Mouse (Mus musculus) forebrain, embryonic 13.5 days (tissue): Measurements from ENCODE around the gene Ankub1. TPM values are rescaled to one million over a fixed set of nuclear protein-coding genes. Genes with fewer than 3 reads are reported as not detected.

ENCODE experiments used
- ATAC-seq: fragments of 200-750 bp; cut with Nextera tagmentation; 2 replicates; pipeline ENCODE4 v1.8.0; 2017
- H3K27ac ChIP-seq: fragments of 300-500 bp; sonication (generic); 2 replicates; pipeline ENCODE4 v1.5.1; 2015; ENCODE audit warnings: inconsistent platforms, mild to moderate bottlenecking, moderate library complexity
- H3K27me3 ChIP-seq: fragments of 300-500 bp; sonication (generic); 2 replicates; pipeline ENCODE4 v1.6.1; 2015; ENCODE audit warnings: mild to moderate bottlenecking, inconsistent platforms
- H3K36me3 ChIP-seq: fragments of 300-500 bp; sonication (generic); 2 replicates; pipeline ENCODE4 v1.6.1; 2015; ENCODE audit warnings: mild to moderate bottlenecking, inconsistent platforms; ENCODE audit not compliant: poor library complexity, severe bottlenecking
- H3K4me1 ChIP-seq: fragments of 300-500 bp; sonication (generic); 2 replicates; pipeline ENCODE4 v1.6.1; 2015; ENCODE audit warnings: inconsistent platforms
- H3K4me2 ChIP-seq: fragments of 300-500 bp; sonication (generic); 2 replicates; pipeline ENCODE4 v1.6.1; 2015; ENCODE audit warnings: inconsistent platforms, mild to moderate bottlenecking, moderate library complexity
- H3K4me3 ChIP-seq: fragments of 300-500 bp; sonication (generic); 2 replicates; pipeline ENCODE4 v1.5.1; 2015; ENCODE audit warnings: mild to moderate bottlenecking, inconsistent platforms
- H3K9ac ChIP-seq: fragments of 300-500 bp; sonication (generic); 2 replicates; pipeline ENCODE4 v1.6.1; 2015; ENCODE audit warnings: mild to moderate bottlenecking, inconsistent platforms
- H3K9me3 ChIP-seq: fragments of 300-500 bp; sonication (generic); replicated peaks from 2 replicates; pipeline ENCODE4 v1.6.1; 2016; ENCODE audit warnings: inconsistent platforms
- WGBS: fragments of 180-500 bp; shearing (Covaris S2); methylation state at CpG from one replicate; pipeline ENCODE4 v1.1.7; 2015; 5-methylcytosine and 5-hydroxymethylcytosine counted together
- microRNA-seq: library from miRNA; unstranded; fragments of <30 nt; microRNA quantifications from one replicate; pipeline ENCODE4, GENCODE M21; 2016
- polyA plus RNA-seq: library from polyadenylated mRNA; unstranded; fragments of >200 nt; fragmentation: Nextera tagmentation; extraction: Ambion mirVana; gene quantifications from 2 replicates; pipeline ENCODE4 v1.2.1, GENCODE M21; 2015

The Ankub1 gene
- polyA plus RNA-seq, 1 experiment from 2014 or later: 0.08 TPM

- Histone ChIP-seq H3K36me3 (no peaks in the 10 kb centered on the region), H3K9ac (no peak overlapping the region), H3K27ac (no peak overlapping the region), H3K4me3 (no peak overlapping the region), H3K9me3 (no peaks in the 10 kb centered on the region), H3K4me2 (no peak overlapping the region), H3K4me1 (peaks cover 5% of the 10 kb centered on the region; the same call in 1 of the 2 replicates), H3K27me3 (no peaks in the 10 kb centered on the region)
- no peak for ATAC-seq
- 89% methylated on average over 11 of the region's 11 CpGs for WGBS
These were observed 65.6 kb downstream of the Ankub1 start for GRCm38 (mm10) chr3:57626954-57627513.

GRCm38 (mm10) chr3:57625275-57625997 is 67.2 kb downstream of the Ankub1 start:
- H3K9me3 ChIP-seq: no peaks in the 10 kb centered on the region
- H3K9ac ChIP-seq: peak overlapping the region; percentile 36; the same call in 1 of the 2 replicates
- WGBS: 4% methylated on average over 21 of the region's 21 CpGs
- H3K27ac ChIP-seq: peak overlapping the region; percentile 77
- peak overlapping the region; percentile 66 for H3K4me2 ChIP-seq
- no peaks in the 10 kb centered on the region for H3K36me3 ChIP-seq
- peak; percentile 91 for ATAC-seq
- H3K4me1 ChIP-seq: peaks cover 5% of the 10 kb centered on the region; the same call in 1 of the 2 replicates
- H3K27me3 ChIP-seq: no peaks in the 10 kb centered on the region
- peak overlapping the region; percentile 34 for H3K4me3 ChIP-seq

DNA sequence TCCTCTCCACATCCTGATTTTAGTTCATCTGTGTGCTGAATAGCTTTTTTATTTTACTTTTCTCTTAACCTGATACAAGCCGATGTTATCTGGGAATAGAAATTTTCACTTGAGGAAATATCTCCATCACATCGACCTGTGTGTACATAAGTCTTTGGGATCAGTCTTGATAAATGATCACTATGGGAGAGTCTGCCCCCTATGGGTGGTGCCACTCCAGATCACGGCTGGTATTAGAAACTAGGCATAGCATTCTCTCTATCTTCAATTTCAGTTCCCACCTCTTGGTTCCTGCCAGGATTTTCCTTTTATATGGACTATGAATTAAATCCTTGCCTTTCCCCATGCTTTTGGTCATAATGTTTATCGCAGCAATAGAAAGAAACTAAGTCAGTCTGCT is 72.9 kb downstream of the Ankub1 start:
- WGBS: 86% methylated on average over 4 of the region's 4 CpGs
- H3K4me2 ChIP-seq: no peak overlapping the region
- H3K27ac ChIP-seq: no peak overlapping the region
- H3K9ac ChIP-seq: no peak overlapping the region
- no peak overlapping the region for H3K4me3 ChIP-seq
- ATAC-seq: no peak
- no peaks in the 10 kb centered on the region for H3K4me1 ChIP-seq
- H3K36me3 ChIP-seq: no peaks in the 10 kb centered on the region
- H3K27me3 ChIP-seq: no peaks in the 10 kb centered on the region
- no peaks in the 10 kb centered on the region for H3K9me3 ChIP-seq

DNA sequence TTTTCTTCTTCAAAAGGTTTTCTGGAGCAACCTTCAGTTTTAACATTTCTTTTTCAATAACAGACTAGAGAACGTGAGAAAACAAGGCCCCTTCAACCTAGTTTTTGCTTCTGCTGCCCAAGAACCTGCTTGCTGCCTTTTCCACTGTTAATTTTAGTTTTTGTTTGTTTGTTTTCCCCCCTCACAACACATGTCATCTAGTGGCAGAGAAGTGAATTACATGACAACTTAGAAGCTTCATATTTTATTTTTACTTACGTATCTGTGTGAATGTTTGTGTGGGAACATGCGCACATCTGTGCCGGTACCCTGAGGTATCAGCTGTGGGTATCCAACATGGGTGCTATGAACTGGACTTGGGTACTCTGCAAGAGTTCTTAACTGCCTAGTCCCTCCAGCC is 76.9 kb downstream of the Ankub1 start:
- Histone ChIP-seq H3K27me3 (no peaks in the 10 kb centered on the region), H3K36me3 (no peaks in the 10 kb centered on the region), H3K4me3 (no peak overlapping the region), H3K9me3 (no peaks in the 10 kb centered on the region), H3K27ac (no peak overlapping the region), H3K4me1 (no peaks in the 10 kb centered on the region), H3K9ac (no peak overlapping the region), H3K4me2 (no peak overlapping the region)
- 88% methylated on average over 4 of the region's 4 CpGs for WGBS
- ATAC-seq: no peak

DNA sequence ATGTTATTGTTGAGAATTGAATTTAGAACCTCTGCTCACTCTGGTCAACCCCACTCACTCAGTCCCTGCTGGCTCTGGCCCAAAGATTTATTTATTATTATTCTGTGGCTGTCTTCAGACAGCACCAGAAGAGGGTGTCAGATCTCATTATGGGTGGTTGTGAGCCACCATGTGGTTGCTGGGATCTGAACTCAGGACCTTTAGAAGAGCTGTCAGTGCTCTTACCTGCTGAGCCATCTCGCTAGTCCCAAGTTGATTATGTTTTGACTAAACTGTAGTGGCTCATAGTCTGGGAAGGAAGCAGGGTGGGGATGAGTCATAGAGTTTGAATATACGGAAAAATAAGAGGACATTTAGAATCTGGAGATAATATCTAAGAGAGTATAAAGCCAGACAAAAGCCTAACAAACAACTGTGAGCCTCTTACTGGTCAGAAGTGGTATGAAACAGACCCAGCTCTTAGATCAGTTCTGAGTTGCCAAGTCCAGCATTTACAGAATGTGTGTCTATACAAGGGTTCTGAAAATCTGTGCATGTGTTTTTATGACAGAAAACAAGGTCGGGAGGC is 80.1 kb downstream of the Ankub1 start:
- Histone ChIP-seq H3K36me3 (no peaks in the 10 kb centered on the region), H3K27ac (no peak overlapping the region), H3K4me2 (no peak overlapping the region), H3K9ac (no peak overlapping the region), H3K27me3 (no peaks in the 10 kb centered on the region), H3K4me3 (no peak overlapping the region), H3K9me3 (no peaks in the 10 kb centered on the region), H3K4me1 (no peaks in the 10 kb centered on the region)
- 87% methylated on average over 3 of the region's 3 CpGs for WGBS
- ATAC-seq: no peak

GRCm38 (mm10) chr3:57611776-57612175 is 80.8 kb downstream of the Ankub1 start:
- no peak overlapping the region for H3K9ac ChIP-seq
- H3K4me3 ChIP-seq: no peak overlapping the region
- H3K36me3 ChIP-seq: no peaks in the 10 kb centered on the region
- no peaks in the 10 kb centered on the region for H3K4me1 ChIP-seq
- H3K27ac ChIP-seq: no peak overlapping the region
- no peaks in the 10 kb centered on the region for H3K9me3 ChIP-seq
- 92% methylated on average over 7 of the region's 7 CpGs for WGBS
- no peak overlapping the region for H3K4me2 ChIP-seq
- H3K27me3 ChIP-seq: no peaks in the 10 kb centered on the region
- no peak for ATAC-seq

Small RNAs within 50 kb of the gene (microRNA-seq; reads per million reads assigned to microRNA genes)
- not detected for gene Mir6377

Other genes with a start within 250 kb of the Ankub1 start
- 11.5 and 12.2 TPM in 2 replicates for gene Wwtr1, start 116.9 kb downstream of the Ankub1 start, polyA plus RNA-seq
- gene Commd2, start 41.1 kb downstream of the Ankub1 start, polyA plus RNA-seq: 79.8 and 96.3 TPM in 2 replicates
- gene Rnf13, start 43.3 kb upstream of the Ankub1 start, polyA plus RNA-seq: 73.8 and 77.5 TPM in 2 replicates
- 444 and 476 TPM in 2 replicates for gene Pfn2, start 155.3 kb upstream of the Ankub1 start, polyA plus RNA-seq